In the genomic region with DNA sequence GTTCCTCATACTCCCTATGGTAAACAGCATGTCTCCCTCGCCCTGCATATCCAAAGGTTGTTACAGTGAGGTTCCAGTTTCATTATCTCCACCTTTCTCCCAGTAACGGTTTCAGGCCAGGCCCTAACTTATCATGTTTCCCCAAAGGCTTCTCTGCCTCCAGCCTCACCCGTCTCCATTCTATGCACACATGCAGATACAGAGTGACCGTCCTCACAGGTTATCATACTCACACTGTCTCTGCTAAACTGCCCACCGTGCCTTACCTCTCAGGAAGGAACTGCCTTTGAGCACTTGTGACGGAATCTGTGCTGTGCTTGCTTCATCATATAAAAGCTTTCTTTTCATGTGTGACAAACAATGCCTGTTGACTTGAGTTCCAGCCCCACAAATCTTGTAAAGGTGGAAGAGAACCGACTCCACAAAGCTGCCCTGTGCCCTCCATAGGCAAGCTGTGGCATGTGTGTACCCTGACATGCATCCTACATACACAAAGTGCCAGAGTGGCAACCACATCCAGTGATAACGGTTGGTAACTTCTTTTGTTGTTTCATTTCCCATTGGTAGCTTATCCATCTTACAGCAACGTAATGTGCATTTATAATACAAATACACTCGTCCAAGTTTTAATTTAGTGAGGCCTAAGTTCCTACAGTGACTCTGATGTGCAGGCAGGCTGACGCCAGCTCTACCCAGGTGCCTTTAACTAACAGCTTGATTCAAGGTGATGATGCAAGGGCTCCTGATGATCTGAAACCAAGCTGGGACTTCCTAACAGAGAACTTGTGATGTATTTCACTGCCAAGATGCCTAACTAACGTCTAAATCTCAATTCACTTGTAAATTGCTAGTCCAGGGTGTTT, we compare ENCODE assay signal across 24 mouse cellular contexts. TPM values are rescaled to one million over a fixed set of nuclear protein-coding genes. Genes with fewer than 3 reads are reported as not detected.
DNase-seq lines count a peak whose midpoint lies in the region; ATAC-seq and TF ChIP-seq lines count a peak whose summit lies in the region.
"Had no signal": no experiment of that assay in that cellular context is flagged by ENCODE, and none has a peak within 500 bp of the region (broad histone marks: within the 10 kb centered on the region; RNA-seq: fewer than 3 reads in every experiment).

No protein-coding gene starts in this region.

- peak; percentile 91 for TF ChIP-seq EP300 in liver, postnatal 0 days (IDR thresholded peaks at IDR 0.05; ENCODE audit: low read depth)

- TF ChIP-seq CTCF in liver, postnatal 0 days (IDR thresholded peaks at IDR 0.05; ENCODE audit: low read depth), result no peak

- H3K9me3 ChIP-seq in heart, embryonic 11.5 days (replicated peaks; ENCODE audit: control insufficient read depth, low read length), result no peaks in the 10 kb centered on the region
- H3K9me3 ChIP-seq in heart, embryonic 12.5 days (replicated peaks), result no peaks in the 10 kb centered on the region
- no peaks in the 10 kb centered on the region for H3K9me3 ChIP-seq in liver, postnatal 0 days (ENCODE audit: low read length)
- H3K9me3 ChIP-seq: embryonic facial prominence, embryonic 15.5 days; forebrain, embryonic 12.5 days; midbrain, embryonic 15.5 days had no signal

- WGBS in heart, embryonic 11.5 days (ENCODE audit: insufficient replicate concordance), result 59% methylated on average over 12 of the region's 12 CpGs
- WGBS in heart, embryonic 12.5 days, result 62% methylated on average over 12 of the region's 12 CpGs
- WGBS in liver, postnatal 0 days (ENCODE audit: insufficient replicate concordance), result 57% methylated on average over 12 of the region's 12 CpGs

- H3K9ac ChIP-seq in heart, embryonic 11.5 days (ENCODE audit: low read depth, low read length), result no peak overlapping the region
- no peak overlapping the region for H3K9ac ChIP-seq in heart, embryonic 12.5 days
- H3K9ac ChIP-seq in liver, postnatal 0 days (replicated peaks), result no peak overlapping the region
- H3K9ac ChIP-seq: embryonic facial prominence, embryonic 15.5 days; forebrain, embryonic 12.5 days; hindbrain, embryonic 14.5 days; lung, embryonic 14.5 days; midbrain, embryonic 15.5 days had no signal

- H3K4me1 ChIP-seq in heart, embryonic 11.5 days (ENCODE audit: control insufficient read depth, insufficient read depth, low read length), result no peaks in the 10 kb centered on the region
- no peaks in the 10 kb centered on the region; the same call in 1 of the 2 replicates for H3K4me1 ChIP-seq in heart, embryonic 12.5 days (replicated peaks)
- peaks cover 16% of the 10 kb centered on the region for H3K4me1 ChIP-seq in liver, postnatal 0 days (ENCODE audit: insufficient read depth)
- H3K4me1 ChIP-seq: embryonic facial prominence, embryonic 15.5 days; midbrain, embryonic 15.5 days had no signal

- H3K27ac ChIP-seq in heart, embryonic 11.5 days (ENCODE audit: low read depth, low read length), result no peak overlapping the region
- H3K27ac ChIP-seq in heart, embryonic 12.5 days (ENCODE audit: poor library complexity, severe bottlenecking), result no peak overlapping the region
- peak overlapping the region; percentile 22; the same call in 1 of the 2 replicates for H3K27ac ChIP-seq in liver, postnatal 0 days (ENCODE audit: low read depth)
- H3K27ac ChIP-seq: embryonic facial prominence, embryonic 15.5 days; forebrain, embryonic 12.5 days; hindbrain, embryonic 14.5 days; midbrain, embryonic 15.5 days had no signal

- H3K36me3 ChIP-seq in heart, embryonic 11.5 days (ENCODE audit: control insufficient read depth, insufficient read depth, low read length), result no peaks in the 10 kb centered on the region
- no peaks in the 10 kb centered on the region for H3K36me3 ChIP-seq in heart, embryonic 12.5 days
- no peaks in the 10 kb centered on the region for H3K36me3 ChIP-seq in liver, postnatal 0 days (replicated peaks; ENCODE audit: insufficient read depth, low read length)
- H3K36me3 ChIP-seq: embryonic facial prominence, embryonic 15.5 days; forebrain, embryonic 12.5 days; midbrain, embryonic 15.5 days had no signal

- H3K4me2 ChIP-seq in heart, embryonic 11.5 days, result no peak overlapping the region
- H3K4me2 ChIP-seq in heart, embryonic 12.5 days, result no peak overlapping the region
- H3K4me2 ChIP-seq in liver, postnatal 0 days (ENCODE audit: low read depth, low read length), result peak overlapping the region; percentile 31
- H3K4me2 ChIP-seq: embryonic facial prominence, embryonic 15.5 days; forebrain, embryonic 12.5 days; hindbrain, embryonic 14.5 days; lung, embryonic 14.5 days; midbrain, embryonic 15.5 days had no signal

- no peak overlapping the region for H3K4me3 ChIP-seq in heart, embryonic 11.5 days (ENCODE audit: low read depth, low read length)
- no peak overlapping the region for H3K4me3 ChIP-seq in heart, embryonic 12.5 days
- no peak overlapping the region for H3K4me3 ChIP-seq in liver, postnatal 0 days (ENCODE audit: low read depth, low read length)
- H3K4me3 ChIP-seq: embryonic facial prominence, embryonic 15.5 days; forebrain, embryonic 12.5 days; midbrain, embryonic 15.5 days; myocyte had no signal

- no peaks in the 10 kb centered on the region for H3K27me3 ChIP-seq in heart, embryonic 11.5 days (ENCODE audit: control insufficient read depth, insufficient read depth, low read length)
- H3K27me3 ChIP-seq in heart, embryonic 12.5 days (replicated peaks), result no peaks in the 10 kb centered on the region
- no peaks in the 10 kb centered on the region for H3K27me3 ChIP-seq in liver, postnatal 0 days (ENCODE audit: insufficient read depth, low read length)
- H3K27me3 ChIP-seq: embryonic facial prominence, embryonic 15.5 days; forebrain, embryonic 12.5 days; midbrain, embryonic 15.5 days had no signal

- peak; percentile 59 for DNase-seq in c-Kit-positive CD71-positive TER-119-negative erythroid progenitor cells, embryonic 14.5 days (ENCODE audit: low read depth)
- peak; percentile 76 for DNase-seq in liver
- DNase-seq in liver, postnatal 0 days, result no peak
- no peak for DNase-seq in embryo, embryonic 10.5 days (ENCODE audit: low spot score)
- no peak for DNase-seq in lung, adult 18-20 months
- no peak for DNase-seq in cerebellum, adult 8-10 months
- DNase-seq: adrenal gland, postnatal 36 days; cerebellum, adult 9-10 months; embryo, embryonic 11 days; gastrocnemius, postnatal 14 days; heart, postnatal 10 days; kidney, adult 9 months; kidney, postnatal 36 days; layer of hippocampus, adult 9-11 months; lung, embryonic 14.5 days; lung, postnatal 4 days had no signal

- ATAC-seq in heart, embryonic 11.5 days (replicated peaks; ENCODE audit: insufficient number of reproducible peaks, low FRiP score, low TSS enrichment), result 0 out of 2 replicates have a peak, but pooled peaks have one; percentile 10
- ATAC-seq in heart, embryonic 12.5 days (ENCODE audit: insufficient number of reproducible peaks, low FRiP score), result no peak
- peak; percentile 61 for ATAC-seq in liver, postnatal 0 days
- ATAC-seq: CD4-positive, CD25-positive, alpha-beta regulatory T cell, adult 4 months; midbrain, embryonic 15.5 days had no signal

RNA-seq across cellular contexts. Expression of a gene that starts 6.8 kb away (rescaled TPM):
- polyA plus RNA-seq in heart, embryonic 11.5 days (2014; fragmentation: Nextera tagmentation; extraction: Ambion mirVana), result 1,124 and 1,155 TPM in 2 replicates
- 875 and 884 TPM in 2 replicates for polyA plus RNA-seq in heart, embryonic 12.5 days (2016; fragmentation: Nextera tagmentation; extraction: Ambion mirVana)
- 1,398 and 1,474 TPM in 2 replicates for polyA plus RNA-seq in liver, postnatal 0 days (2015; fragmentation: Nextera tagmentation; extraction: Ambion mirVana)

Comparison
In these comparisons a context has a peak if more than half of its experiments do, and no peak if none do; other contexts are left out.
1. DNase-seq: peak in c-Kit-positive CD71-positive TER-119-negative erythroid progenitor cells, embryonic 14.5 days (single experiment) and liver (single experiment); none in liver, postnatal 0 days (single experiment), embryo, embryonic 10.5 days (single experiment), lung, adult 18-20 months (0 of 2) and cerebellum, adult 8-10 months (single experiment).